Mouse (Mus musculus): ENCODE results near the gene Trappc1. TPM values are rescaled to one million over a fixed set of nuclear protein-coding genes. Genes with fewer than 3 reads are reported as not detected.
A peak's percentile ranks its signal among the peaks of the same experiment; 100 is the strongest.

The Trappc1 gene
- polyA plus RNA-seq, 1 experiment, result 28.6 TPM

DNA sequence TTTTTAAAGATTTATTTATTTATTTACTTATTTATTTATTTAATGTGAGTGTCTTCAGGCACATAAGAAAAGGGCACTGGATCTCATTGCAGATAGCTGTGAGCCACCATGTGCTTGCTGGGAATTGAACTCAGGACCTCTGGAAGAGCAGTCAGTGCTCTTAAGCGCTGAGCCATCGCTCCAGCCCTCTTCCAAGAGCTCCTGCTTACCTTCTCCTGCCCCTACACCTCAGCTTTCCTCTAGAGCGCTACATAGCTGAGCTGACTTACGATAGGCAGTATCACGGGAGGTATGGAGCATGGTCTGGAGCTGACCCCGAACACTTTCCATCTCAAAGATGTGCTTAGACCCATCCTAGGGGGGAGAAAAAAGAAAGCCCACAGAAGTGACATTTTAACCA is 2.2 kb upstream of the Trappc1 start:
- TF ChIP-seq CTCF (IDR thresholded peaks at IDR 0.05; ENCODE audit: extremely low read depth, insufficient read depth, insufficient read length, insufficient replicate concordance), result no peak
- TF ChIP-seq POLR2A (IDR thresholded peaks at IDR 0.05; ENCODE audit: low read depth, low read length), result no peak
- no peak overlapping the region for H3K4me3 ChIP-seq (ENCODE audit: extremely low read depth, insufficient read depth, insufficient read length)
- DNase-seq (ENCODE audit: low read depth in 1 of 2, low spot score in 2 of 2), result no peak
- peaks cover 4% of the 10 kb centered on the region; the same call in 1 of the 2 replicates for H3K27me3 ChIP-seq (ENCODE audit: control insufficient read depth, insufficient read depth, low read length)
- no peak overlapping the region for H3K27ac ChIP-seq (ENCODE audit: insufficient read depth, low read length)
- WGBS, result 97% methylated on average over 6 of the region's 6 CpGs
- H3K36me3 ChIP-seq (ENCODE audit: control insufficient read depth, insufficient read depth, low read length), result peaks cover 1% of the 10 kb centered on the region; the same call in 1 of the 2 replicates
- H3K4me1 ChIP-seq (ENCODE audit: control insufficient read depth, insufficient read depth, insufficient read length), result peaks cover 14% of the 10 kb centered on the region

DNA sequence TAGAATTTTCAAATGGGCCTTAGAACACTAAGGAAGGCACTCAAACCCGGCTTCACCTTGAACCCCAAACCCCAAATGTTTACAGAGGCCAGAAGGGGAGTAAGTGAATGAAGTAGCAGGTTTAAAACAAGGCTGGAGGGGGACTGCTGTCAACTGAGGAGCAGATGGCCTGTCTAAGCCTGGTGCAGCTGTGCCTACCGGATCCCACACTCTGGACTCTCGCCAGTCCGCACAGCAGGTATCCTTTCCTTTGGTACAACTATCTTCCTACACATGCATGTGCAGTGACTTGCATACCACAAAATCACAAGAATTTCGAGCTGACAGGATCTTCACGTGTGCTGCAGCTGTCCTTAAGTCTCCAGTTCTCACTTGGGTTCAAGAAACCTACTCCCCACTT is 1.8 kb upstream of the Trappc1 start:
- H3K4me3 ChIP-seq (ENCODE audit: extremely low read depth, insufficient read depth, insufficient read length), result no peak overlapping the region

DNA sequence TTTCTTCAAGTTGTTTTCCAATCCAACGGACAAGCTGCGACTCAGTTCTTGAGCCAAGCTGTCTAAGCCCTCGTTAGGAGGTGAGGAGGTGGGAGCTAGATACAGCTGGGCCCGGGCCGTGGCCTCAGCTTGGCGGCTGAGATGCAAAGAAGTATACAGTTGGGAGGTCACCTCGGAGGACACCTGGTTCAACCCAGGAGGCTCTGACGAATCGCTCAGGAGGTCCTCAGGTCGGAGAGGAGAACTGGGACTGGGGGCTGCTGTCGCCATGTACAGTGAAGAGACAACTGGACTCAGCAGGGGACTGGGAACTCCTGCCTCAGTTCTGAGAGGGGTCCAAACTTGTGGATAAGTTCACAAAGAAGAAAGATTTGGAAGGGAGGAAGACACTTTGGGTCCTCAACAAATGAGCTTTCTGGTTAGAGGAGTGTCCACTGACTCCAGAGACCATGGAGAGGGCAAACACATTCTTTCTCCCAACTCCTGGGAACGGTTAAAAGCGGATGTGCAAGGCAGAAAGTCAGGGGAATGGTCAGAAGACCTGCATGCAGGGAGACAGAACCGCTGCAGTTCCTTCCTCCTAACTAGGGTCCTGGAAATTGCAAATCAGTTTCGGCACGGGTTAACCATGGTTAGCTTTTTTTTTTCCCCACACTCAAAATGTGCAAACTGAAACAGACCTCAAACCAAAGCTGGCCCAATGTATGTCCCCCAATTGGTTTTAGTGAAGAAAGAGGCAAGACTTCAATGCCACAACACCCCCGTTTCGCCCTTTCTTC is 898 bp upstream of the Trappc1 start:
- peaks cover 7% of the 10 kb centered on the region for H3K27me3 ChIP-seq (ENCODE audit: control insufficient read depth, insufficient read depth, low read length)
- no peak for DNase-seq (ENCODE audit: low read depth in 1 of 2, low spot score in 2 of 2)
- peaks cover 14% of the 10 kb centered on the region for H3K4me1 ChIP-seq (ENCODE audit: control insufficient read depth, insufficient read depth, insufficient read length)
- peak overlapping the region; percentile 64; the same call in 1 of the 2 replicates for H3K27ac ChIP-seq (ENCODE audit: insufficient read depth, low read length)
- TF ChIP-seq CTCF (IDR thresholded peaks at IDR 0.05; ENCODE audit: extremely low read depth, insufficient read depth, insufficient read length, insufficient replicate concordance) (no peak), POLR2A (IDR thresholded peaks at IDR 0.05; ENCODE audit: low read depth, low read length) (no peak)
- WGBS, result 14% methylated on average over 18 of the region's 18 CpGs
- H3K4me3 ChIP-seq (ENCODE audit: extremely low read depth, insufficient read depth, insufficient read length), result peak overlapping the region; percentile 66; the same call in 1 of the 2 replicates
- no peaks in the 10 kb centered on the region for H3K36me3 ChIP-seq (ENCODE audit: control insufficient read depth, insufficient read depth, low read length)

More for the DNA sequence above, 1.8 kb upstream of the Trappc1 start:
- Histone ChIP-seq H3K27ac (ENCODE audit: insufficient read depth, low read length) (no peak overlapping the region), H3K4me1 (ENCODE audit: control insufficient read depth, insufficient read depth, insufficient read length) (peaks cover 14% of the 10 kb centered on the region), H3K27me3 (ENCODE audit: control insufficient read depth, insufficient read depth, low read length) (peaks cover 7% of the 10 kb centered on the region), H3K36me3 (ENCODE audit: control insufficient read depth, insufficient read depth, low read length) (peaks cover 1% of the 10 kb centered on the region; the same call in 1 of the 2 replicates)
- TF ChIP-seq POLR2A (IDR thresholded peaks at IDR 0.05; ENCODE audit: low read depth, low read length), result no peak
- no peak for TF ChIP-seq CTCF (IDR thresholded peaks at IDR 0.05; ENCODE audit: extremely low read depth, insufficient read depth, insufficient read length, insufficient replicate concordance)
- 57% methylated on average over 6 of the region's 6 CpGs for WGBS
- DNase-seq (ENCODE audit: low read depth in 1 of 2, low spot score in 2 of 2), result no peak

DNA sequence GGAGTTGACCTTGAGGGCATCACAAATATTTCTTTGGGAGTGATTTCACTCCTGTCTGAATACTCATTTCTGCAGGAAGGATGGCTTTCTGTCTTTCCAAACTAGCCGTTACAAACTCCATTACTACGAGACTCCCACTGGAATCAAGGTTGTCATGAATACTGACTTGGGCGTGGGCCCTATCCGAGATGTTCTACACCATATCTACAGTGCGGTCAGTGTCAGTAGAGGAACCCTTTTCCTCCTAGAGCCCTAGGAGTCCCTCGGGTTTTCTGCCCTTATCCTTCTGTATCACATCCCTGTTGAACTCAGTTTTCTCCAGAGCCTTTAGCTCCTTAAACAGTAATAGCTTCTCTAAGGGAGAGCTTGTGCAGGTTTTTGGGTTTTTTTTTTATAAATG is 969 bp downstream of the Trappc1 start:
- Histone ChIP-seq H3K27me3 (ENCODE audit: control insufficient read depth, insufficient read depth, low read length) (peaks cover 7% of the 10 kb centered on the region), H3K4me3 (ENCODE audit: extremely low read depth, insufficient read depth, insufficient read length) (no peak overlapping the region), H3K27ac (ENCODE audit: insufficient read depth, low read length) (no peak overlapping the region), H3K36me3 (ENCODE audit: control insufficient read depth, insufficient read depth, low read length) (no peaks in the 10 kb centered on the region), H3K4me1 (ENCODE audit: control insufficient read depth, insufficient read depth, insufficient read length) (peaks cover 14% of the 10 kb centered on the region)
- no peak for DNase-seq (ENCODE audit: low read depth in 1 of 2, low spot score in 2 of 2)
- 93% methylated on average over 6 of the region's 6 CpGs for WGBS
- TF ChIP-seq POLR2A (IDR thresholded peaks at IDR 0.05; ENCODE audit: low read depth, low read length) (no peak), CTCF (IDR thresholded peaks at IDR 0.05; ENCODE audit: extremely low read depth, insufficient read depth, insufficient read length, insufficient replicate concordance) (no peak)

DNA sequence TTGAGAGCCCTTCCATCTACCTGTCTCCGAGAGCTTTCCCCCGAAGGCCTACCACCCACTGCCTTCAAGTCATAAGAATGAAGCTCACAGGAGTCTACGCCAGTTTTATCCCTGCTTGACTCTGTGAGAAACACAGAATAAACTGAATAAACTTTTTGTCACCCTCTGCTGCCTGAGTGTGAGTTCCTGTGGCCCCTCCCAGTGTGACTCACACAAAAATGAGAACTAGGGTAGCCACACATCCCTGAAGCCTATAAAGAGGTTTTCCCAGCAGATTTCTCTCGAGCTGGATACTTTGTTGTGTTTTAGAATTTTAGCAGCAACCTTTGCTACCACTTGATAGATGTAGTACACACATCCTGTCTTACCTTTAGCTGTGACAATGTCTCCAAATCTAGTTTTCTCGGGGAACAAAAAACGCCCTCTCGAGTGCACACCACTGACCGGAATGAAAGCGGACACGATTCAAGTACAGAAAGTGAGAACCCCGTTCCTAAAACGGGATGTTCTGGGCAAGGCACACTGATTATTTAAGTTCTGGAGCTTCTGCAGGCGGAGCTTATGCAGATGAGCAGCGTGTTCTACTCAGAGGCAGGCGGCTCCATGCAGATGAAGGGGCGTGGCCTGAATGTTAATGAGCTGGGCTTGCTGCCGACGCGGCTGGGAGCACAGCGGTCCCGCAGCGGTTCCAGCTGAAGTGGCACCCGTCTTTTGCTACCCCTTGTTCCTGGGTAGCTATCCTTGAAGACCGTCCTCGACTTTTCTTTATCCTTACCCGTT is 2.0 kb downstream of the Trappc1 start, which contains the start of gene Kcnab3:
Gene Kcnab3 (plus strand): TSS at position 631 of the 780 bp plus-strand sequence.
- Histone ChIP-seq H3K36me3 (ENCODE audit: control insufficient read depth, insufficient read depth, low read length) (no peaks in the 10 kb centered on the region), H3K27ac (ENCODE audit: insufficient read depth, low read length) (peak within 1 kb of the TSS; percentile 66), H3K27me3 (ENCODE audit: control insufficient read depth, insufficient read depth, low read length) (peaks cover 7% of the 10 kb centered on the region), H3K4me3 (ENCODE audit: extremely low read depth, insufficient read depth, insufficient read length) (peak within 1 kb of the TSS; percentile 59), H3K4me1 (ENCODE audit: control insufficient read depth, insufficient read depth, insufficient read length) (peaks cover 14% of the 10 kb centered on the region)
- TF ChIP-seq CTCF (IDR thresholded peaks at IDR 0.05; ENCODE audit: extremely low read depth, insufficient read depth, insufficient read length, insufficient replicate concordance) (no peak), POLR2A (IDR thresholded peaks at IDR 0.05; ENCODE audit: low read depth, low read length) (peak; percentile 3; the same call in 1 of the 2 replicates)
- DNase-seq (ENCODE audit: low read depth in 1 of 2, low spot score in 2 of 2), result peak; percentile 77 to 88
- WGBS, result 9% methylated on average over 26 of the region's 26 CpGs

DNA sequence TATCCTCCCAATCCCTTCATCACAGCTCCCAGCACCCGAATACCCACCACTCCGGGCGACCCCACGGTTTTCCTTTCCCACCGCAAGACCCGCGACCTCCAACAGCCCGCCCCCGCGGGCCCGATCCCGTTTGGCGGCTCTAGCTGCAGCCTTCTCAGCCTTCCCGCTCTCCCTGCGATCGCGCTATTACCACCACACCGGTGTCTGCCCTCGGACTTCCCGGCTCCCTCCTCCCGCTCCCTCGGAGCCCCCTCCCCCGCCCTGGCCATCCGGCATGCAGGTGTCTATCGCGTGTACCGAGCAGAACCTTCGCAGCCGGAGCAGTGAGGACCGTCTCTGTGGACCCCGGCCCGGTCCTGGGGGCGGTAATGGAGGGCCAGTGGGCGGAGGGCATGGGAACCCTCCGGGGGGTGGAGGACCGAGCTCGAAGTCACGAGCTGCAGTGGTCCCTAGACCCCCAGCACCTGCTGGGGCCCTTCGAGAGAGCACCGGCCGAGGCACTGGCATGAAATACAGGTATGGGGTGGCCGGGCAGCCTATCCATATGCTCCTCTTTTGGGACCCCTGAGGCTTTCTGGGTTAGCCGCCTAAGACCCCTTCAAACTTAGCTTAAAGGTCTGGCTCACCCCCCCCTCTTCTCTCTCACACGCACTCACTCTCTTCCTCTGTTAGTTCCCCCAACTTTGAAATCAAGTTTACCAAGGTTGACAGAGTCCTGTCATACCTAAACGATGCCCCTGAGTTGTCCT is 2.8 kb downstream of the Trappc1 start:
- peaks cover 7% of the 10 kb centered on the region for H3K27me3 ChIP-seq (ENCODE audit: control insufficient read depth, insufficient read depth, low read length)
- WGBS, result 4% methylated on average over 45 of the region's 45 CpGs
- no peaks in the 10 kb centered on the region for H3K36me3 ChIP-seq (ENCODE audit: control insufficient read depth, insufficient read depth, low read length)
- H3K27ac ChIP-seq (ENCODE audit: insufficient read depth, low read length), result no peak overlapping the region
- peak overlapping the region; percentile 59 for H3K4me3 ChIP-seq (ENCODE audit: extremely low read depth, insufficient read depth, insufficient read length)
- peaks cover 14% of the 10 kb centered on the region for H3K4me1 ChIP-seq (ENCODE audit: control insufficient read depth, insufficient read depth, insufficient read length)
- TF ChIP-seq CTCF (IDR thresholded peaks at IDR 0.05; ENCODE audit: extremely low read depth, insufficient read depth, insufficient read length, insufficient replicate concordance) (no peak), POLR2A (IDR thresholded peaks at IDR 0.05; ENCODE audit: low read depth, low read length) (no peak)
- peak in 1 of 2 experiments; percentile 32 for DNase-seq (ENCODE audit: low read depth in 1 of 2, low spot score in 2 of 2)
